Mouse (Mus musculus) ovary, adult 18-20 months (tissue): ENCODE measurements around the gene Sord.
"Not testable (repeated sequence)": the region's sequence is repeated elsewhere in the genome, so short reads cannot be mapped to it uniquely, and the experiment has no call there.

Experiments used
- DNase-seq: peaks from one replicate; pipeline ENCODE4 v3.0.0; 2022; ENCODE audit warnings: low spot score, mixed read lengths

Sord gene

GRCm38 (mm10) chr2:122234611-122235288, at the start of gene Sord:
Gene Sord (plus strand): TSS chr2:122234749.
- peak; percentile 55 for DNase-seq

GRCm38 (mm10) chr2:122185086-122185485, 49.5 kb upstream of the Sord start:
- DNase-seq, result no peak

- no peak for DNase-seq
Observed at GRCm38 (mm10) chr2:122186106-122186505, 48.4 kb upstream of the Sord start, which contains the start of the genes Patl2 and Terb2. Gene Patl2 (minus strand): TSS chr2:122186189. Gene Terb2 (plus strand): TSS chr2:122186272.

- no peak for DNase-seq
Observed at GRCm38 (mm10) chr2:122186751-122187150, 47.8 kb upstream of the Sord start.

GRCm38 (mm10) chr2:122191849-122192248, 42.7 kb upstream of the Sord start:
- DNase-seq, result no peak

GRCm38 (mm10) chr2:122194509-122194929, 40.0 kb upstream of the Sord start:
- no peak for DNase-seq

- DNase-seq, result no peak
Observed at GRCm38 (mm10) chr2:122201501-122201900, 33.0 kb upstream of the Sord start.

GRCm38 (mm10) chr2:122206440-122207107, 28.0 kb upstream of the Sord start:
- no peak for DNase-seq

GRCm38 (mm10) chr2:122210534-122211228, 23.9 kb upstream of the Sord start:
- DNase-seq, result no peak

- DNase-seq, result not testable (repeated sequence)
Observed at GRCm38 (mm10) chr2:122217075-122217474, 17.5 kb upstream of the Sord start.

- DNase-seq, result no peak
Observed at GRCm38 (mm10) chr2:122218234-122218633, 16.3 kb upstream of the Sord start.

GRCm38 (mm10) chr2:122221378-122221777, 13.2 kb upstream of the Sord start:
- no peak for DNase-seq

- no peak for DNase-seq
Observed at GRCm38 (mm10) chr2:122221798-122222197, 12.8 kb upstream of the Sord start.

- no peak for DNase-seq
Observed at GRCm38 (mm10) chr2:122222272-122222671, 12.3 kb upstream of the Sord start.

- no peak for DNase-seq
Observed at GRCm38 (mm10) chr2:122223654-122224053, 10.9 kb upstream of the Sord start.

GRCm38 (mm10) chr2:122230395-122230794, 4.2 kb upstream of the Sord start:
- DNase-seq, result no peak

GRCm38 (mm10) chr2:122231616-122232015, 2.9 kb upstream of the Sord start:
- no peak for DNase-seq

GRCm38 (mm10) chr2:122233341-122233740, 1.2 kb upstream of the Sord start:
- DNase-seq, result no peak

- DNase-seq, result no peak
Observed at GRCm38 (mm10) chr2:122233759-122234557, 591 bp upstream of the Sord start.

GRCm38 (mm10) chr2:122235425-122235824, 876 bp downstream of the Sord start:
- DNase-seq, result no peak

- no peak for DNase-seq
Observed at GRCm38 (mm10) chr2:122236321-122236720, 1.8 kb downstream of the Sord start.

GRCm38 (mm10) chr2:122237891-122238470, 3.4 kb downstream of the Sord start:
- DNase-seq, result no peak
